Mouse (Mus musculus) retina, embryonic 14.5 days (tissue): ENCODE data around the gene Cxcl12.

Source experiments
- DNase-seq: peaks from one replicate; pipeline ENCODE4 v3.0.0-alpha.2; 2015; ENCODE audit warnings: low spot score

Gene Cxcl12

DNA sequence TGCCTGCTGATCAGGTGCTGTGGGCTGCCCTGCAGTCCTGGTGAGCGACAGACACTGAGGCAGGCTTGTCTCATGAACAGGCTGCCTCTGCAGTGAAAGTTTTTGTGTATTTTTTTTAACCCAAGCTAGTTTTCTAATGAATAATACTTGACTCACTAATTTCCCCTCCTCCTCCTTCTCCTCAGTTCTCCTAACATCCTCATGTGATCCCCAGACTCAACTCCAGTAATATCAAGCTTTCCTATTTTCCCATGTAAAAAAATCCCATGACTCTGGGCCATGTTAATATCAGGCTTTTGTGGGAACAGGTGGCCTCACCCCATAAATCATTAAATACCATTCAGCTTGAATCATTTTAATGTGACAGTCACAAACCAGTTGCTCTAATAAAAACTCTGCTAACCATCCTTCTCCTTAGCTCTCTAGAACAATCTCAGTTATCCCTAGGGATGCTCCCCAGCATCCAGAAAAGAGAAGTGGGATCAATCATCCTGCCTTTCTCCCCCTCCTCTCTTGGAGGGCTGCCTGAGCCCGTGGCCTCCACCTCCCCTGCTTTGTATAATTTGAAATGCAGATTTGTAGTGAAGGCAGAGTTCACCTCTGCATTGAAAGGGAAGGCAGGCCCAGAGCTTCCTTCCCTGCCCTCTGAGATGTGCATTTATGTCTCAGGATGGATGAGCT lies 6.9 kb downstream of the Cxcl12 start:
- no peak for DNase-seq

GRCm38 (mm10) chr6:117176406-117176805 lies 8.1 kb downstream of the Cxcl12 start:
- DNase-seq = peak; percentile 56

DNA sequence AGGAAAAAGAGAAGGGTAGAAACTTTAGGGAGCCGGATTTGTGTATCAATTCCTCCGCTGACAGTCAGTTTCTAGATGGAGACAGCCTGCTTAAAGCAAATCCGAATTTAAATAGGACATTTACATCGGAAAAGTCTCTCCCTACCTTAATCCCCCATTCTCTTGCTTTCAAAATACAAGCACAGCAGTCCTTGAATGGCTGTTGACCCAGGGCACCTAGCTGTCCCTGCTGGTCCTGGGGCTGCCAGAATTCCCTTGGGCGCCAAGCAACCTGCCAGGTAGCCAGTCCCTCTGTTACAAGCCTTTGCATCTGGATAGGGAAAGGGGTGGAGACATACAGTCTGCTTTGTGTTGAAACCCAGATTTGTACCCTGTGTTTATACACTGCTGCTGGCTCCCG lies 12.0 kb downstream of the Cxcl12 start:
- no peak for DNase-seq

DNA sequence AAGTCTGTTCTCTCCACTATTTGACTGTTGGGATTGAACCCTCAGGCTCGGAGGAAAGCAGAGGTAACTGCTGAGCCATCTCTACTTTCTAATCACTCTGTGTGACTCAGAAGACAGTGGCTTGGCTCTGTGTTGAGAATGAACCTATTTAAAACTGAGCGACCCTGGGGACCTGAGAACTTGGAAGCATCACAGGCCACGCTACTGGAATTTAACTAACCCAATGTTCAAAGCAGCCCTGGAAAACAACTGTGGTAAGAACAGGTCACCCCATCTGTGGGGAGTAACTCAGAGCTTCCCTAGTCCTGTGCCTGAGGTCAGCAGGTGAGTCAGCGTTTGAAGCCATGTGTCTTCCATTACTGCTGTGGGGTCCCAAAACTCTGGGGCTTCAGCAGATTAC lies 17.0 kb downstream of the Cxcl12 start:
- no peak for DNase-seq

DNA sequence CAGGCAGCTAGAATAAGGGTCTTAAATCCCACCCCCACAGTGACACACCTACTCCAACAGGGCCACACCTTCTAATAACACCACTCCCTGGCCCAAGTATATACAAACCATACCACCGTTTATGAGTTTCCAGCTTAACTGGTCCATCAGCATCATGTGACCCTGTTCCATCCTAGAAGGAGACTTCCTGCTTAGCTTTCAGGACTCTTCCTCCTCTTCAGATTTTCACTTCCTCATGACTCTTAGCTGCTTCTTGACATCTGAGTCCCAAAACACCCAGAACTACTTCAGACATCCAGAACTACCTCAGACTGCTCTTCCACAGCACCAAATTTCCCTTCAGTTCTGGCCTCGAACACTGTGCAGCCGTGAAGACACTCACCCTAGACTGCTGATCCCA lies 22.1 kb downstream of the Cxcl12 start:
- no peak for DNase-seq

GRCm38 (mm10) chr6:117191741-117192140 lies 23.4 kb downstream of the Cxcl12 start:
- DNase-seq = no peak

DNA sequence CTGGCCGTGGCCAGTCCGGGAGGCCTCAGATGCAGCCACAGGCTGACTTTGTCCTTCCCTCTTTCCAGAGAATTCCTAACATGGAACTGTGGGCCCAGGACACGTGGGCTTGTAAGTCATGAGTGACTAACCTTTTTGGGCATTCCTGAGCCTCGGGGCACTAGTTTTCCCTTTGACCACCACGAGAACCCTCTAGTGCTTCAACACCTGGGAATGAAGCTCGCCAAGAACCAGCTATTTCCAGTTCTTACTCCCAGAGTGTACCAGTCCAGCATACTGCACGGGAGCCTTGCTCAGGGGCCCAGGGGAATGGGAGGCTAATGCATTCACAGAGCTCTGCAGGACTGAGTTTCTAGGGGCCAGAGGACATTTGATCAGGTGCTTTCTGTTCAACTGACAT lies 24.3 kb downstream of the Cxcl12 start:
- DNase-seq = no peak

GRCm38 (mm10) chr6:117195270-117195669 lies 26.9 kb downstream of the Cxcl12 start:
- DNase-seq = no peak

- DNase-seq = no peak
Observed at GRCm38 (mm10) chr6:117198871-117199270, 30.5 kb downstream of the Cxcl12 start.

DNA sequence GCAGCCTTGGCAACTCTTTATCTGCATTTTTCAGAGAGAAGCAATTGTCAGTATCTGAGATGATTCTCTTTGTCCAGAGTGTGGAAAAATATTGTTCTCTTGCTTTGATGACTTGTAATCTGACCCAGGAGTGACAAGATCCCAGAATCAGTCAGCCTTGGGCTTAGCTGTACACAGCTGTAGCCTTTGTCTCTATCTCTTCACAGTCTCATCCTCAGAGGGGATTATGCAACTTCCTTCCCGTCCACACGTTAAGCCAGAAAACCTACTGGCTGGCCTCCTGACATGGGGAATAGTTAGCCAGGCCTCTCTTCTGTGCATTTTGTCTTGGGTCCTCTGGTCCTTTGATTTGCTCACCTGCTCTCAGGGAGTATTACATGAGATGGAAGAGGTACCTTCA lies 31.4 kb downstream of the Cxcl12 start:
- no peak for DNase-seq

DNA sequence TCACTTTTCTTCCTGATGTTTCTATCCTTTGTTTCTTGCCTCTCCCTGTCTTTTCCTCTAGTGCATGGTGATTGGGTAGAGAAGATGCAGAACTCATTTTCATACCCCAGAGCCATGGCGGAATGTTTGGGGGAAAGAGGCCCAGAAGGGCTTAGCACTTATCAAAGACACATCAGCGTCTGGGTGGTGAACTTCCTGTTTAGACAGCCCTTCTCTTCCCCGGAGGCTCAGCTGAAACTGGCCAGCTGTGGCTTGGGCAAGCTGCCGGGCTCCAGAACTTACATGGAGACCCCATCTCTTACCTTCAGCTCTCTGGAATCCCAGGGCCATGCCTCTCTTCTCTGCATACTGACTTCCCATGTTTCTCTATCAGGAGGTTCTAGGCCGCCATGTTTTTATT lies 32.6 kb downstream of the Cxcl12 start:
- DNase-seq = no peak

DNA sequence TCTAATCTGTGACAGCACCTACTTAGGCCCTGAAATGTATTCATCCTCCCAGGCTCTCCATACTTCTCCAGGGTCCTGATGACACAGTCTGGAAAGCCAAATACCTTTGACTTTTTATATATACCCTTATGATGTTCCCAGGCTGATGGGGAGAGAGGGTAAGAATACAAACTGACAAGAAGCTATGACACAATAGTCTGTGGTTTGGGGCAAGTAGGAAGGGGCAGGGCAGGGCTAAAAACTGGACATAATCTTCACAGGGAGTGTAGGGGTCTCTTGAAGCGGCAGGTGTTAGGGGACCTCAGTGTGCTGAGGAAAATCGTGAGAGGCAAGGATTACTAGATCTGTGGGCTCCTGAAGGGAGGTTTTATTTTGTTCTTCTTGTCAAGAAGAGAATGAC lies 33.1 kb downstream of the Cxcl12 start:
- no peak for DNase-seq

- no peak for DNase-seq
Observed at GRCm38 (mm10) chr6:117201859-117202258, 33.5 kb downstream of the Cxcl12 start.

DNA sequence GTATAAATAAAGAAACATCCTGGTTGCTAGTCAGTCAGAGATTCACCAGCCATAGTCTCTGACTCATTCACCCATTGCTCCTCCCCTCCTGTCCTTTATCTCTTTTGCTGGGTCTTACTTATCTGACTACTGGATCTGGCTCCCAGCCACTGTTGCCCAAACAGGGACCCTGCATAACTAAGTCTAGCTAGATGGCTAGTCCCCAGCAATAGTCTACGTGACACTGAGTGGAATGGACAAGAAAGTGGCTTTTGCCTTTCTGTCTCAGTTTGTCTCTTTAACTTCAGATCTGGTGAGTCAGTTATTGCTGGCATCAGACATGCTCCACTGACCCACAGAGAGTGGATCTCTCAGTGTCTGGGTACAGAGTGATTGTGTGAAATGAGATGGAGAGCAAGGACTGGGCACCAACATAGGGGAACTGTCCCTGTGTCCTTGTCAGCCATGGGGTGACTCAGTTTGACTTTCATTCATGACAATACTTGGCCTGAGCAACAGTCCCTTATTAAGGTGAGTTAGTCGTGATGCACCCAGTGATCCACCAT lies 34.6 kb downstream of the Cxcl12 start:
- no peak for DNase-seq

DNA sequence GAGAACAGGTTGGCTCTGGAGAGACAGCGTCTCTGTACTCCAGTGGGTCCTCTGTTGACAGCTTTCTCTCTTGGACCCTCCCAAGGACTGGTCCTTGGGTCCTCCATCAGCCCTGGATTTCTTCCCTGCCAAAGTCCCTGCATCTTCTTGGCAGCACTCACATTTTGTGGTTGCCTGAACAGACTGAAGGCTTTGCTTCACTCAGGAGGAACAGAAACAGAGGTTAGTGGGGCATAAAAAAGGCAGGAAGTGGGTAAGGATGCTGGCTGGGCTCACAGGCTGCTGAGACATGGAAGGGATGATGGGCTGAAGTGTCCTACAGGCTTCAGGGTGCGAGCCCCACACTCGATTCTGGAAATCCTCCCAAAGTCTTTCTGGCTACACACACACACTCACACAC lies 35.8 kb downstream of the Cxcl12 start:
- DNase-seq = no peak

DNA sequence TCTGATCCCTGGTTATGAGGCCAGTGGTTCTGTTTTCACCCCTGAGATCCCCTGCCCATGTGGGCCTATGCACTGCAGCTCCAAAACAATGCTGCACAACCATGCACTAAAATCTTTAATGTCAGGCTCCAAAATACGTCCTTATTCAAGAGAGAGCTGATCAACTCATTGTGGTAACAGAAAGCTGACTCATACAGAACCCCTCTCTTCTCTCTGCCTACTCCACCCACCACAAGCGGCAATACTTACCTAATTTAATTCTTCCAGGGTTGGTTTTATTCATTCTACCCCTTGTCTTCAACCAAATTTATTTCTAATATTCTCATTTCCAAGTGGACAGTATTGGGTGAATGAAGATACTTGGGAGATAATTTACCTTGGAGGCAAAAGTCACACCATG lies 38.5 kb downstream of the Cxcl12 start:
- no peak for DNase-seq

GRCm38 (mm10) chr6:117207289-117207688 lies 39.0 kb downstream of the Cxcl12 start:
- no peak for DNase-seq

- no peak for DNase-seq
Observed at GRCm38 (mm10) chr6:117210086-117210485, 41.8 kb downstream of the Cxcl12 start.

- DNase-seq = no peak
Observed at GRCm38 (mm10) chr6:117210536-117210935, 42.2 kb downstream of the Cxcl12 start.

DNA sequence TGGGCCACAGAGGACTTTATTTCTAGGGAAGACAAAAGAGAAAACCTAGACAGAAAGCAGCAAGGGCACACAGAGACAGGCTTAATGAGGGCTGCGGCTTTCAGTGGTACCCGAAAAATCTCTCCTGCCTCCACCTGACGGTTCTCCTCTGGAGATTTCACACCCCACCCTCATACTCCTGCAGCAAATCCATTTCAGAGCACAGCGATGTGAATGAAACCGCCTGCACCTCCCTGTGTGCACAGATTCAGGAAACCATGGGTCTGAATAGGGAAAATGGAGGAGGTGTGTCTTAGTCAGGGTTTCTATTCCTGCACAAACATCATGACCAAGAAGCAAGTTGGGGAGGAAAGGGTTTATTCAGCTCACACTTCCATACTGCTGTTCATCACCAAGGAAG lies 46.2 kb downstream of the Cxcl12 start:
- no peak for DNase-seq

DNA sequence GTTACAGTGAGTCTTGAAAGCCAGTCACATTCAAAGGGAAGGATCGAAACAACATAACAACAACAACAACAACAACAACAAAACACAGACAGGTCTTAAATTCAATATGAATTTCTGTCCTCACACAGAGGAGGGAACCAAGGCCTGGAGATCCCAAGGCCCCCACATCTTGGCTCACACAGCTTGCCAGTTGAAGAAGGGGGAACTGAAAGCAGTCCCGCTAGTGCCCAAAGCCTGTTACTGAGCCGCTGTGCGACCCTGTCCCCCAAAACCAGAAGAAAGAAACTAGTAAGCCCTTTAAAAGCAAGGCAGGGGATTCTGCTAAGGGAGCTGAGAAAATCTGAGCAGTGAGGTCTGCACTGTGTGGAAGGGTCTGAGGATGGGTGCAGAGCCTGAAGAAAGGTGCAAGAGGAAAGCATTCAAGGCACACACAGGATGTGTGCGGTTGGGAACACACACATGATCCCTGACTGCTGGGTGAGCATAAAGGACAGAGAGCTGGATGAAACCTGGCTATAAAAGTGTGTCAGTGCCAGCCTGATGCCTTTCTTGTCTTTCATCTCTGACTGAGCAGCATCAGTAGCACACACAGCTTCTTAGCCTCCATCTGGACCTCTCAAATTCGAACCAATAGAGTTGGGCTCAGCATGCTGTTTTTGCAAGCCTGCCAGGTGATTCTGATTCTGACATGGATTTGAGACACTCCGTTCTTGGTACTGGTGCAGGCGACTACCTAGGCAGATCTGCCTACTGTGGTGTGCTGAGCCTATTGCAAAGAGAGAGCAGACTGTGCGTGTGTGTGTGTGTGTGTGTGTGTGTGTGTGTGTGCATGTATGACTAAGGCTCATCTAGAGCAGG lies 50.3 kb downstream of the Cxcl12 start:
- no peak for DNase-seq

DNA sequence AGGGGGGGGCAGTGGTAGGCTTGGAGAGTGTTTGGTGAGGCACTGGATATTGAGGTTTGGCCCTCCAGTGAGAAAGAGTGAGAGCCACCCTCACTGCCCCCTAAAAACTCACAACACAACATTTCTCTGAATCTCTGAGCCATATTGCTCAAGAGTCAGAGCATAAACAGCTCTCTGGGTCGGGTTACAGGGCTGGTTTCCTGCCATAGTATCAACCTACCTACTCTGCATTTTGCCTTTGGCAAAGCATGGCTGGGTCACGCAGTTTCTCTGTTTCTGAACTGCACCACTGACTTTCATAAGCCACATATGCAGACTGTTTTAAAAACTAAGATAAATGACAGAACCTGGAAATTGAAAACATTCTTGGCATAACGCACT lies 51.0 kb downstream of the Cxcl12 start:
- no peak for DNase-seq

GRCm38 (mm10) chr6:117219911-117220481 lies 51.7 kb downstream of the Cxcl12 start:
- no peak for DNase-seq
